Mouse (Mus musculus) bone marrow, adult 2 months (tissue): ENCODE measurements around the gene Lsp1. TPM values are rescaled to one million over a fixed set of nuclear protein-coding genes. Genes with fewer than 3 reads are reported as not detected.

ENCODE experiments used
- H3K27ac ChIP-seq: fragments of 200-500 bp; 2 replicates; pipeline ENCODE4 v1.5.1; 2012; ENCODE audit warnings: low read depth, mild to moderate bottlenecking, control low read depth, inconsistent platforms, low read length; ENCODE audit not compliant: control insufficient read depth, poor library complexity, insufficient read depth
- H3K4me1 ChIP-seq: fragments of 200-500 bp; 2 replicates; pipeline ENCODE4 v1.6.1; 2011; ENCODE audit warnings: low read length; ENCODE audit not compliant: control insufficient read depth, insufficient read depth
- H3K4me3 ChIP-seq: fragments of 200-500 bp; replicated peaks from 2 replicates; pipeline ENCODE3; 2011; ENCODE audit warnings: mild to moderate bottlenecking, low read depth, low read length, control low read depth; ENCODE audit not compliant: control insufficient read depth
- CTCF ChIP-seq: fragments of 200-500 bp; IDR thresholded peaks from 2 replicates; pipeline ENCODE4 v1.5.1; 2011; ENCODE audit warnings: low read length, control low read depth; ENCODE audit not compliant: control insufficient read depth, insufficient read depth
- POLR2A ChIP-seq: fragments of 200-500 bp; IDR thresholded peaks from 2 replicates; pipeline ENCODE4 v1.6.1; 2011; ENCODE audit warnings: low read depth, mild to moderate bottlenecking, control low read depth, low read length, borderline replicate concordance; ENCODE audit not compliant: control insufficient read depth
- WGBS: fragments of 180-500 bp; shearing (Covaris S2); methylation state at CpG from one replicate; pipeline ENCODE4 v1.1.7; 2018; 5-methylcytosine and 5-hydroxymethylcytosine counted together
- polyA plus RNA-seq: library from polyadenylated mRNA; stranded (reverse); fragments of >200 nt; gene quantifications from 2 replicates; pipeline ENCODE4 v1.2.4, GENCODE M21; 2011; ENCODE audit warnings: low replicate concordance; ENCODE audit not compliant: missing spikeins, insufficient read depth, insufficient read length

Gene Lsp1
- polyA plus RNA-seq, 1 experiment: 280 TPM

DNA sequence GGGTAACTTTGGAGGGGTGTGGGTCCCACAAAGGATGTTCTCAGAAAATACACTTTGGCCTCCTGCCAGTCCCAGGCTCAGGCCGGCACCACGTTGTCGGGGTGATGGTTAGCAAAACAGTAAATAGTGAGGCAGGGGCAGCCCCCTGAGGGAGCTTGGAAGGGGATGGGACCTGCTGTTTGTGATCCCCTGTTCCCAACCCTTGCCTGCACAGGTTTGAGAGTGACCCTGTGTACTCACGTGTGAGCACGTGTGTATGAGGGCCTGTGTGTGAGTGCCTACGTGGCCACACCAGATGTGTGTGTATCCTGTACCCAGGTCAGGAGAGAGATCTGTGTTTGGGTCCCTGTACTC, 21.6 kb downstream of the Lsp1 start:
- Histone ChIP-seq H3K27ac (no peak overlapping the region), H3K4me1 (no peaks in the 10 kb centered on the region), H3K4me3 (no peak overlapping the region)
- 64% methylated on average over 6 of the region's 6 CpGs for WGBS
- TF ChIP-seq POLR2A: no peak

- no peak overlapping the region; the same call in 1 of the 2 replicates for H3K27ac ChIP-seq
- WGBS: 83% methylated on average over 11 of the region's 11 CpGs
These were observed 22.5 kb downstream of the Lsp1 start for GRCm38 (mm10) chr7:142483136-142483535.

GRCm38 (mm10) chr7:142484780-142485179, 24.2 kb downstream of the Lsp1 start:
- no peak for TF ChIP-seq CTCF
- Histone ChIP-seq H3K27ac (no peak overlapping the region), H3K4me3 (no peak overlapping the region), H3K4me1 (no peaks in the 10 kb centered on the region)
- 84% methylated on average over 12 of the region's 12 CpGs for WGBS

More at GRCm38 (mm10) chr7:142483136-142483535, 22.5 kb downstream of the Lsp1 start:
- TF ChIP-seq CTCF (no peak), POLR2A (no peak)
- Histone ChIP-seq H3K4me3 (no peak overlapping the region), H3K4me1 (no peaks in the 10 kb centered on the region)

DNA sequence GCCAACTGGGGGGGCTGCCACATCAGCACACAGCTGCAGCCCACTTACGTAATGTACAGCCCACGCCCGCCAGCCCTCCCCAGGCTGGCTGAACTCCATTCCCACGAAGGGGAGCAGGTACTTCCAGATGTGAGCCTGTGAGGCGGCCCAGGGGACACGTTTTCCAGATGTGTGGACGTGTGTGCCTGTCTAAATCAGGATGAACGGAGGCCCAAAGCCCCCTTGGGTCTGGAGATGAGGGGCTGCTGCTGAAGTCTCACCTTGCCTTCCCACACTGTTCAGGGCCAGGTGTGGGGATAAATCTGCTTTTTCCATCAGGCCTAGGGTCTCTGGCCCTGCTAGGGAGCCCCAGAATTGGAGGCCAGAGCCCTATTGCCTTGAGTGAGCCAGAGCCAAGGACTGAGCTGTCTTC, 26.1 kb downstream of the Lsp1 start:
- Histone ChIP-seq H3K4me3 (no peak overlapping the region), H3K27ac (no peak overlapping the region), H3K4me1 (no peaks in the 10 kb centered on the region)
- WGBS: 80% methylated on average over 8 of the region's 8 CpGs
- TF ChIP-seq CTCF: no peak

- H3K27ac ChIP-seq: no peak overlapping the region
- no peak overlapping the region for H3K4me3 ChIP-seq
- 76% methylated on average over 9 of the region's 9 CpGs for WGBS
- TF ChIP-seq POLR2A: no peak
- no peak for TF ChIP-seq CTCF
- H3K4me1 ChIP-seq: no peaks in the 10 kb centered on the region
These were observed 26.8 kb downstream of the Lsp1 start for GRCm38 (mm10) chr7:142487341-142487859.

DNA sequence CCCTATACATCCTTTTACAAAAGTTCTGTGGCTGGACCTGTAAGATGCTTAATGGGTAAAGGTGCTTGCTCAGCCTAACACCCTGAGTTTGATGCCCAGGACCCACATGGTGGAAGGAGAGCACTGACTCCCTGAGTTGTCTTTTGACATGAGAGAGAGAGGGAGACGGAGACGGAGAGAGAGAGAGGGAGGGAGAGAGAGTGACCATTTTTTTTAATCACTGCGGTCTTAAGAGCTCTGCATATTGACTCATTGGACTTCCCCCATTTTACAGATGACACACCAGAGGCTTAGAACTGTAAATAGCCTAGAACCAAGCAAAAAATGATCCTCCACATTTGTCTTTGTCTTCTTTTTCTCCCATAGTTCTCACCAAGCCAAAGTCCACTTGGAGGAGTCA, 27.4 kb downstream of the Lsp1 start:
- 69% methylated on average over 3 of the region's 3 CpGs for WGBS
- H3K27ac ChIP-seq: no peak overlapping the region
- no peak overlapping the region for H3K4me3 ChIP-seq
- TF ChIP-seq POLR2A (no peak), CTCF (no peak)
- H3K4me1 ChIP-seq: no peaks in the 10 kb centered on the region

DNA sequence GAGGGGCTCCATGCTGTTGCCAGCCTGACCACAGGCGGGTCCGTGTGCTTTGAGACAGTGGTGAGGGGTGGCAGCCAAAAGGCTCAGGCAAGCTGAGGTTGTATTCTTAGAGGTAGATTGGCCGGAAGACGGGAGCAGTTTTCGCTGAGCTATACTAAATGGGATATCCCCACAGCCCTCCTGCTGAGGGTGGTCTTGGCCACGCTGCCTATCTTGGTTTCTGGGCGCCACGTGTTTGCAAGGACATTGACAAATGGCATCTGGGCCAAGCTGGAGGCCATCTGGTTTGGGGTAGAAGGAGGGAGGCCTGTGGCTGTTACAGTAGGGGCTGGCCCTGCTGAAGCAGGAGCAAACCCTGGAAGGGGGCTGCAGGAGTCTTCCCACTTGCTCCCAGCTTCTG, 32.9 kb downstream of the Lsp1 start:
- Histone ChIP-seq H3K27ac (no peak overlapping the region), H3K4me3 (no peak overlapping the region), H3K4me1 (no peaks in the 10 kb centered on the region)
- WGBS: 89% methylated on average over 8 of the region's 8 CpGs
- TF ChIP-seq CTCF (no peak), POLR2A (no peak)

GRCm38 (mm10) chr7:142496158-142496557, 35.5 kb downstream of the Lsp1 start:
- WGBS: 64% methylated on average over 3 of the region's 3 CpGs
- Histone ChIP-seq H3K27ac (no peak overlapping the region), H3K4me1 (no peaks in the 10 kb centered on the region), H3K4me3 (no peak overlapping the region)
- TF ChIP-seq CTCF (no peak), POLR2A (no peak)

- Histone ChIP-seq H3K27ac (no peak overlapping the region), H3K4me1 (no peaks in the 10 kb centered on the region), H3K4me3 (no peak overlapping the region)
- TF ChIP-seq CTCF (peak; percentile 61; the same call in 1 of the 2 replicates), POLR2A (no peak)
- WGBS: 74% methylated on average over 5 of the region's 5 CpGs
These were observed 36.2 kb downstream of the Lsp1 start for GRCm38 (mm10) chr7:142496800-142497199.

GRCm38 (mm10) chr7:142497775-142498174, 37.2 kb downstream of the Lsp1 start:
- Histone ChIP-seq H3K27ac (no peak overlapping the region), H3K4me3 (no peak overlapping the region), H3K4me1 (no peaks in the 10 kb centered on the region)
- TF ChIP-seq CTCF: peak; percentile 74
- no peak for TF ChIP-seq POLR2A
- 67% methylated on average over 2 of the region's 2 CpGs for WGBS
